Mouse (Mus musculus) ES-Bruce4 (cell line): ENCODE measurements around the gene Rilpl1. TPM values are rescaled to one million over a fixed set of nuclear protein-coding genes. Genes with fewer than 3 reads are reported as not detected.

ENCODE experiments used
- H3K27ac ChIP-seq: 2 replicates; pipeline ENCODE4 v1.5.1; 2012; ENCODE audit warnings: low read length, inconsistent platforms; ENCODE audit not compliant: insufficient read depth
- H3K27me3 ChIP-seq: 2 replicates; pipeline ENCODE4 v1.6.1; 2012; ENCODE audit warnings: mild to moderate bottlenecking, low read length, inconsistent platforms; ENCODE audit not compliant: control insufficient read depth, poor library complexity, insufficient read depth, severe bottlenecking
- H3K36me3 ChIP-seq: 2 replicates; pipeline ENCODE4 v1.6.1; 2012; ENCODE audit warnings: inconsistent platforms, mild to moderate bottlenecking, low read length, moderate library complexity; ENCODE audit not compliant: control insufficient read depth, poor library complexity, insufficient read depth, severe bottlenecking
- H3K4me1 ChIP-seq: one replicate; pipeline ENCODE4 v1.8.1; 2011; ENCODE audit warnings: low read length; ENCODE audit not compliant: control insufficient read depth, insufficient read depth
- H3K4me3 ChIP-seq: 2 replicates; pipeline ENCODE4 v1.5.1; 2011; ENCODE audit warnings: low read depth, mild to moderate bottlenecking, low read length
- H3K9ac ChIP-seq: 2 replicates; pipeline ENCODE4 v1.6.1; 2012; ENCODE audit warnings: low read depth, mild to moderate bottlenecking, inconsistent platforms; ENCODE audit not compliant: poor library complexity, severe bottlenecking
- H3K9me3 ChIP-seq: replicated peaks from 2 replicates; pipeline ENCODE4 v1.6.1; 2012; ENCODE audit warnings: mild to moderate bottlenecking, low read length, inconsistent platforms; ENCODE audit not compliant: control insufficient read depth, poor library complexity, insufficient read depth, severe bottlenecking
- CTCF ChIP-seq: IDR thresholded peaks from one replicate; pipeline ENCODE4 v1.8.1; 2011; ENCODE audit warnings: low read depth, low read length
- EP300 ChIP-seq: IDR thresholded peaks from 2 replicates; pipeline ENCODE4 v1.6.1; 2011; ENCODE audit warnings: low read depth, low read length; ENCODE audit not compliant: insufficient read depth
- POLR2A ChIP-seq: IDR thresholded peaks from one replicate; pipeline ENCODE4 v1.8.1; 2011; ENCODE audit warnings: low read length; ENCODE audit not compliant: insufficient read depth
- polyA plus RNA-seq: library from polyadenylated mRNA; stranded (reverse); fragments of >200 nt; gene quantifications from 2 replicates; pipeline ENCODE4 v1.2.4, GENCODE M21; 2011; ENCODE audit warnings: low read depth; ENCODE audit not compliant: missing spikeins, insufficient read depth, insufficient read length

The Rilpl1 gene
- polyA plus RNA-seq, 1 experiment: 18.0 TPM

DNA sequence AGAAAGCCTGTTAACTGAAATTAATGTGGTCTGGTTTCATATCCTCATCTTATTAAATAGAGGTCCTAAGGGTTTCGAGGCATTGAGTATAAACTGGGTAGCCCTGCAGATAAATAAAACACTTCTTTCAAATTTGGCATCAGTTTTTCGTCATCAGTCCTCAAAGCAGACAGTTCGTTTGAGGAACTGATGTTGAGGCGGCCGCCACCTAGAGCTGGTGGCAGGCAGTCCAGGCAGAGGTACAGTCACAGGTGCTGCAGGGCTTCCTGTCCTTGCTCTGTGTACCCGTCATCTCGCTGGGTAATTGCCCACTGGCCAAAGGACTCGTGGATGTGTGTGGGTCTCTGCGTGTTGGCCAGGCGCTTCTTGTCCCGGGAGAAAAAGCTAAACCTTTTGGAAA lies 37.7 kb downstream of the Rilpl1 start:
- H3K4me1 ChIP-seq: no peaks in the 10 kb centered on the region
- H3K9me3 ChIP-seq: no peaks in the 10 kb centered on the region
- H3K27ac ChIP-seq: no peak overlapping the region
- no peak overlapping the region for H3K4me3 ChIP-seq
- H3K9ac ChIP-seq: no peak overlapping the region
- no peak for TF ChIP-seq EP300
- TF ChIP-seq CTCF: no peak
- TF ChIP-seq POLR2A: no peak
- peaks cover 17% of the 10 kb centered on the region; the same call in 1 of the 2 replicates for H3K36me3 ChIP-seq
- H3K27me3 ChIP-seq: no peaks in the 10 kb centered on the region

DNA sequence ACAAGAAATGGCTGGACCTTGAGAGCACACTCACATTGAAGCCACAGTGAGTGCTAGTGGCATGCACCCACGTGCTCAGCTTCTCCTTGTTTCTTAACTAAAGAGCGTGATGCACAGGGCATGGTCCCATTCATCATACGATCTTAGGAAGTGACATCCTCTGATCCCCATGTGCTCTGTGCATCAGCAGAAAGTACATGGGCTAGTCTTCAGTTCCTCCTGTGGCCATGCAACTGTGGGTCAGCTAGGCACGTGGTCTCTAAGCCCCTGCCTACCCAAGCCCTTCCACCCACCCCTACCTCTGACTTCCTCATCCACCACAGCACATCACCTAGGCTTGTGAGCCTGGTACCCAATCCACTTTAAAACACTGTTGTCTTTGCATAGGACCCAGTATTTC lies 38.6 kb downstream of the Rilpl1 start:
- no peak for TF ChIP-seq EP300
- no peak for TF ChIP-seq CTCF
- no peak for TF ChIP-seq POLR2A
- no peaks in the 10 kb centered on the region for H3K4me1 ChIP-seq
- no peak overlapping the region for H3K4me3 ChIP-seq
- no peak overlapping the region for H3K27ac ChIP-seq
- H3K9me3 ChIP-seq: no peaks in the 10 kb centered on the region
- no peak overlapping the region for H3K9ac ChIP-seq
- H3K27me3 ChIP-seq: no peaks in the 10 kb centered on the region
- peaks cover 17% of the 10 kb centered on the region; the same call in 1 of the 2 replicates for H3K36me3 ChIP-seq

DNA sequence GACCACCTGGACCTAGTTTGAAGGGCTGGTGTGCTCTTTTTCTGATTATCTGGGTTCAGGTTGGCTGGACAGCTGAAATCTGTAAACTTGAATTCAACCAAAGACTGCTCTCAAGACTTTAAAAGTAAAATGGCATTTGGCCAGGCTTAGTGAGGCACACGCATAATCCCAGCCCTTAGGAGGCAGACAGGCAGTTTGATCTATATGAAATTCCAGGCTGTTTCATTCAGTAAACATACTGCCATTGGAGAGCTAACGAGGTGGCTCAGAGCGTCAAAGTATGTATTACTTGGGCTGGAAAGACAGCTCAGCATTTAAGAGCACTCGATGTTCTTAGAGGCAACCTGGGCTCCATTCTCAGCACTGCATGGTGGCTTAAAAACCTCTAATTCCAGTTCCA lies 39.5 kb downstream of the Rilpl1 start:
- no peak overlapping the region for H3K4me3 ChIP-seq
- peaks cover 17% of the 10 kb centered on the region; the same call in 1 of the 2 replicates for H3K36me3 ChIP-seq
- no peak for TF ChIP-seq CTCF
- no peak for TF ChIP-seq POLR2A
- no peak for TF ChIP-seq EP300
- H3K9me3 ChIP-seq: no peaks in the 10 kb centered on the region
- no peak overlapping the region for H3K9ac ChIP-seq
- H3K27me3 ChIP-seq: no peaks in the 10 kb centered on the region
- H3K4me1 ChIP-seq: no peaks in the 10 kb centered on the region
- H3K27ac ChIP-seq: no peak overlapping the region

DNA sequence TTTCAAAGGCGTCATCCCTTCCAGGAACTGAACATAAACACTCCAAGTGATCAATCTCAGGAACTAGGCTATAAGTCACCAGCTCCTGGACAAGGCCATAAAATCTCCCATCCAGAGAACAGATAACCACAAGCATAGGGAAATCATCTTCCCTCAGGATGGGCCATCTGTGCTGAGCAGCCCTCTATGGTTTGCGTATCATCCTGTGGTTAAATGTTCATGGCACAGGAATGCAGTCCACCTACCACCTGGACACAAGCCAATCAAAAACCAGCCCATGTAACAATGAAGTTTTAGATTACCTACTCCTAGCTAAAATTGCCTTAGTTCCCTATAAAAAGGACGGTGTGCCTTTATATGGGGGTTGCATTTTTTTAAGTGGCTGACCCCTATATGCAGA lies 42.3 kb downstream of the Rilpl1 start:
- TF ChIP-seq EP300 (no peak), CTCF (no peak), POLR2A (no peak)
- H3K9me3 ChIP-seq: no peaks in the 10 kb centered on the region
- H3K4me3 ChIP-seq: no peak overlapping the region
- peaks cover 12% of the 10 kb centered on the region; the same call in 1 of the 2 replicates for H3K36me3 ChIP-seq
- peaks cover 2% of the 10 kb centered on the region for H3K4me1 ChIP-seq
- no peak overlapping the region for H3K27ac ChIP-seq
- no peak overlapping the region for H3K9ac ChIP-seq
- H3K27me3 ChIP-seq: no peaks in the 10 kb centered on the region

DNA sequence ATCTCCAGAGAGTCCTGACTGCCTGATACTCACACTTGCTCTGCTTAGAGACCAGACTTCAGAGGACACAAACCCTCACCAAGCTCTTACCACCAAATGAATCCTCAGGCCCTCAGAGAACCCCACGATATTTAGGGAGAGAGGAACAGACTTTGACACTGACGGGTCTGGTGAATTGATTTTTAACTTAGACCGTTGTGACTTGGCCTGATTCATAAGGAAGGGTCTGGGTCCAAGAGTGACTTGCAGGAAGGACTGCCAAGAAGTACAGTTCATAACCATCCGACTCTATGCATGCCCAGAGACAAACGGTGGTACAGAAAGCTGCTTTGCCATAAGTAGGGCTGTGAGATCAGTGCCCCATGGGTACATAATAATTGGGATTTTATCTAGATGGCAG lies 45.5 kb downstream of the Rilpl1 start:
- peaks cover 2% of the 10 kb centered on the region for H3K4me1 ChIP-seq
- H3K4me3 ChIP-seq: no peak overlapping the region
- TF ChIP-seq EP300 (no peak), POLR2A (no peak), CTCF (no peak)
- peaks cover 2% of the 10 kb centered on the region; the same call in 1 of the 2 replicates for H3K36me3 ChIP-seq
- no peak overlapping the region for H3K27ac ChIP-seq
- no peaks in the 10 kb centered on the region for H3K9me3 ChIP-seq
- no peaks in the 10 kb centered on the region for H3K27me3 ChIP-seq
- no peak overlapping the region for H3K9ac ChIP-seq

DNA sequence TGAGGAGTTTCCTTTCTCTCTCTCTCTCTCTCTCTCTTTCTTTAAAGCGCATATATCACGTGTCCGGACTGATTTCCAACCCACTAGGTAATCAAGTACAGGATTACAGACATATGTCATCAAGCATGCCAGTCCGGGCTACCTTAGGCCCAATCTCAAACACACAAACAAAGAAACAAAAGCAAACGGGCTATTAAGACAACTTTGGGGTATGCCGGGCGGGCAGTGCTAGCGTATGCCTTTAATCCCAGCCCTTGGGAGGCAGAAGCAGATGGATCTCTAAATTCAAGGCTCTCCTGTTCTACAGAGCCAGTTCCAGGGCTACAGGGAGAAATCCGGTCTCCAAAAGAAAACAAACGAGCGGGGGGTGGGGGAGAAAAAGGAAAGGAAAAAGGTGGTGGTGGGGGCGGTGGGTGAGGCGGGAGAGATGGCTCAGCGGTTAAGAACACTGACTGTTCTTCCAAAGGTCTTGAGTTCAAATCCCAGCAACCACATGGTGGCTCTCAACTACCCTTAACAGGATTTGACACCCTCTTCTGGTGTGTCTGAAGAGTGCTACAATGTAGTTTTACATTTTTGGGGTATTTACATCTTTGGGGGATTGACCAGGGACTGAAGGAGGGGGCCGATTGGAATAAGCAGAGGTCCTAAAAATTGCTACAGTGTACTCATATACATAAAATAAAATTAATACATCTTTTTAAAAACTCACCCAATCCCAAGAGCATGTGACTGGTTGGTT lies 47.4 kb downstream of the Rilpl1 start:
- H3K9me3 ChIP-seq: no peaks in the 10 kb centered on the region
- H3K27ac ChIP-seq: peak overlapping the region; percentile 92
- no peaks in the 10 kb centered on the region for H3K36me3 ChIP-seq
- peak overlapping the region; percentile 95 for H3K9ac ChIP-seq
- peaks cover 2% of the 10 kb centered on the region for H3K4me1 ChIP-seq
- no peaks in the 10 kb centered on the region for H3K27me3 ChIP-seq
- TF ChIP-seq CTCF (no peak), POLR2A (no peak), EP300 (no peak)
- peak overlapping the region; percentile 99 for H3K4me3 ChIP-seq
